Comparison of ENCODE assay signal across 8 mouse cellular contexts in the genomic region with DNA sequence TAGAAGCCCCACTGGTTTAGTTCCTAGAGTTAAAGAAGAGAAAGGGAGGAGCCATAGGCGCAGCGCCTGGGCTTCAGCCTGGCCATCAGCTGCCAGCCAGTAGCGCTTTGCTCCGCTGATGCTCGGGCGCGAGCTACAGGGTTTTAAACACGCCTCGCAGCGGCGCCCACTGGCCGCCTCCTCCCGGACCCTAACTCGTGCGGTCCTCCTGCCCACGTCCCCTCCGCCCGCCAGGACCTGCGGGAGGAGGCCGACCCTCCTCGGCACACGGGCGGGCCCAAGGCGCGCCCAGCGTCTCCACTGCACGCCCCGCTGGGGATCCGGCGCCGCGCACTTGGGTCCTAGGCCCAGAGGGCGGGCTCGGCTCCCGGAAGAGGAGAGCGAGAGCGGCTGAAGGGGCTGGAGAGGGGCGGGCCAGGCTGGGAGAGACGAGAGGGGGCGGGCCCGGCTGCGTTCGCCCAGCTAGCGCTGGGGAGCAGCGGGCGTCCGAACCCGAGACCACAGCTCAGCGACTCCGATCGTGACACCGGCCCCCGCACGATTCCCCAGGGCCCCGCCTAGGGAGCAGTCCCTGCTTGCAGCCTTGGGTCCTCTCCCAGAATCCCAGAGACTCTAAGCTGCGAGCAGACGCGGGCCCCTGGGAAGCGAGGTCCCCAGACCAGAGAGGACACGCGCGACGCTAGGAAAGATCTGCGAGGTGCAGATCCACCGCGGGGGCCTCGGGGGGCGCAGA. TPM values are rescaled to one million over a fixed set of nuclear protein-coding genes. Genes with fewer than 3 reads are reported as not detected.
DNase-seq lines count a peak whose midpoint lies in the region; ATAC-seq and TF ChIP-seq lines count a peak whose summit lies in the region.

Gene Ephb6 (plus strand): TSS at position 422 of the 733 bp plus-strand sequence.

- peak within 1 kb of the TSS; percentile 85 for H3K4me3 ChIP-seq in left cerebral cortex, adult 2 months
- peak within 1 kb of the TSS; percentile 70 for H3K4me3 ChIP-seq in embryonic facial prominence, embryonic 13.5 days
- H3K4me3 ChIP-seq in heart, embryonic 11.5 days (ENCODE audit: low read depth, low read length), result peak within 1 kb of the TSS; percentile 68
- H3K4me3 ChIP-seq in kidney, embryonic 15.5 days (replicated peaks), result peak within 1 kb of the TSS; percentile 59
- peak within 1 kb of the TSS; percentile 60 to 64 for H3K4me3 ChIP-seq in liver, embryonic 14.5 days (ENCODE audit: insufficient read depth in 1 of 2, low read depth in 2 of 2, low read length in 2 of 2)
- H3K4me3 ChIP-seq in stomach, embryonic 16.5 days (replicated peaks; ENCODE audit: low read length), result peak within 1 kb of the TSS; percentile 83

- H3K4me2 ChIP-seq in embryonic facial prominence, embryonic 13.5 days, result peak within 1 kb of the TSS; percentile 86
- H3K4me2 ChIP-seq in heart, embryonic 11.5 days, result peak within 1 kb of the TSS; percentile 89
- H3K4me2 ChIP-seq in kidney, embryonic 15.5 days, result peak within 1 kb of the TSS; percentile 96
- H3K4me2 ChIP-seq in liver, embryonic 14.5 days (ENCODE audit: low read depth), result peak within 1 kb of the TSS; percentile 74
- H3K4me2 ChIP-seq in stomach, embryonic 16.5 days (ENCODE audit: low read depth, low read length), result peak within 1 kb of the TSS; percentile 98

- H3K4me1 ChIP-seq in embryonic facial prominence, embryonic 13.5 days, result peaks cover 27% of the 10 kb centered on the region
- H3K4me1 ChIP-seq in heart, embryonic 11.5 days (ENCODE audit: control insufficient read depth, insufficient read depth, low read length), result no peaks in the 10 kb centered on the region
- H3K4me1 ChIP-seq in kidney, embryonic 15.5 days, result peaks cover 9% of the 10 kb centered on the region
- H3K4me1 ChIP-seq in liver, embryonic 14.5 days (replicated peaks; ENCODE audit: control insufficient read depth in 2 of 2, insufficient read depth in 2 of 2, low read length in 1 of 2), result no peaks in the 10 kb centered on the region
- H3K4me1 ChIP-seq in stomach, embryonic 16.5 days (ENCODE audit: control insufficient read depth, insufficient read depth, low read length), result 0 out of 2 replicates have a peak, but pooled peaks cover 3% of the 10 kb centered on the region

- no peak for TF ChIP-seq EP300 in liver, embryonic 14.5 days (IDR thresholded peaks at IDR 0.05; ENCODE audit: low read depth)

- H3K36me3 ChIP-seq in embryonic facial prominence, embryonic 13.5 days, result no peaks in the 10 kb centered on the region
- H3K36me3 ChIP-seq in heart, embryonic 11.5 days (ENCODE audit: control insufficient read depth, insufficient read depth, low read length), result no peaks in the 10 kb centered on the region
- H3K36me3 ChIP-seq in kidney, embryonic 15.5 days, result no peaks in the 10 kb centered on the region
- H3K36me3 ChIP-seq in liver, embryonic 14.5 days (replicated peaks; ENCODE audit: control insufficient read depth, insufficient read depth, low read depth), result no peaks in the 10 kb centered on the region
- no peaks in the 10 kb centered on the region for H3K36me3 ChIP-seq in stomach, embryonic 16.5 days (ENCODE audit: control insufficient read depth, insufficient read depth, low read length)

- WGBS in embryonic facial prominence, embryonic 13.5 days, result under 1% methylated on average over 68 of the region's 68 CpGs
- under 1% methylated on average over 65 of the region's 68 CpGs for WGBS in heart, embryonic 11.5 days (ENCODE audit: insufficient replicate concordance)
- under 1% methylated on average over 68 of the region's 68 CpGs for WGBS in kidney, embryonic 15.5 days
- WGBS in liver, embryonic 14.5 days (ENCODE audit: insufficient replicate concordance), result under 1% methylated on average over 60 of the region's 68 CpGs
- under 1% methylated on average over 68 of the region's 68 CpGs for WGBS in stomach, embryonic 16.5 days

- no peaks in the 10 kb centered on the region for H3K9me3 ChIP-seq in embryonic facial prominence, embryonic 13.5 days
- H3K9me3 ChIP-seq in heart, embryonic 11.5 days (replicated peaks; ENCODE audit: control insufficient read depth, low read length), result no peaks in the 10 kb centered on the region
- no peaks in the 10 kb centered on the region for H3K9me3 ChIP-seq in kidney, embryonic 15.5 days (replicated peaks)
- H3K9me3 ChIP-seq in liver, embryonic 14.5 days (ENCODE audit: control insufficient read depth, low read length), result no peaks in the 10 kb centered on the region
- no peaks in the 10 kb centered on the region for H3K9me3 ChIP-seq in stomach, embryonic 16.5 days (replicated peaks; ENCODE audit: control insufficient read depth, low read length)

- H3K27me3 ChIP-seq in embryonic facial prominence, embryonic 13.5 days, result peaks cover 4% of the 10 kb centered on the region
- peaks cover 12% of the 10 kb centered on the region for H3K27me3 ChIP-seq in heart, embryonic 11.5 days (ENCODE audit: control insufficient read depth, insufficient read depth, low read length)
- H3K27me3 ChIP-seq in kidney, embryonic 15.5 days, result peaks cover 5% of the 10 kb centered on the region; the same call in 1 of the 2 replicates
- H3K27me3 ChIP-seq in liver, embryonic 14.5 days (ENCODE audit: control insufficient read depth, insufficient read depth, low read length), result no peaks in the 10 kb centered on the region; the same call in 1 of the 2 replicates
- no peaks in the 10 kb centered on the region for H3K27me3 ChIP-seq in stomach, embryonic 16.5 days (ENCODE audit: control insufficient read depth, insufficient read depth, low read length)

- peak within 1 kb of the TSS; percentile 96 for H3K27ac ChIP-seq in left cerebral cortex, adult 2 months
- H3K27ac ChIP-seq in embryonic facial prominence, embryonic 13.5 days, result peak within 1 kb of the TSS; percentile 93
- H3K27ac ChIP-seq in heart, embryonic 11.5 days (ENCODE audit: low read depth, low read length), result peak within 1 kb of the TSS; percentile 64; the same call in 1 of the 2 replicates
- H3K27ac ChIP-seq in kidney, embryonic 15.5 days, result peak within 1 kb of the TSS; percentile 88
- no peak within 1 kb of the TSS for H3K27ac ChIP-seq in liver, embryonic 14.5 days
- peak within 1 kb of the TSS; percentile 85 for H3K27ac ChIP-seq in stomach, embryonic 16.5 days (ENCODE audit: low read length)

- peak; percentile 69 to 74 for DNase-seq in left cerebral cortex, adult 2 months (ENCODE audit: extremely low spot score in 1 of 2, low spot score in 2 of 2)
- DNase-seq in left cerebral cortex, adult 11 months (ENCODE audit: low spot score), result no peak
- peak in 2 of 3 experiments; percentile 26 to 32 for DNase-seq in liver, embryonic 14.5 days (ENCODE audit: low read depth in 3 of 3, low spot score in 3 of 3)
- DNase-seq in neural tube, embryonic 10.5 days (ENCODE audit: extremely low spot score, low spot score), result peak; percentile 84

- H3K9ac ChIP-seq in embryonic facial prominence, embryonic 13.5 days, result peak within 1 kb of the TSS; percentile 86
- peak within 1 kb of the TSS; percentile 69 for H3K9ac ChIP-seq in heart, embryonic 11.5 days (ENCODE audit: low read depth, low read length)
- H3K9ac ChIP-seq in kidney, embryonic 15.5 days, result peak within 1 kb of the TSS; percentile 66
- H3K9ac ChIP-seq in liver, embryonic 14.5 days (replicated peaks), result peak within 1 kb of the TSS; percentile 43
- H3K9ac ChIP-seq in stomach, embryonic 16.5 days (ENCODE audit: low read length), result peak within 1 kb of the TSS; percentile 86

- ATAC-seq in embryonic facial prominence, embryonic 13.5 days (ENCODE audit: insufficient number of reproducible peaks, insufficient read depth, low FRiP score, low TSS enrichment, low read depth), result peak; percentile 94
- ATAC-seq in heart, embryonic 11.5 days (replicated peaks; ENCODE audit: insufficient number of reproducible peaks, low FRiP score, low TSS enrichment), result peak; percentile 93
- ATAC-seq in kidney, embryonic 15.5 days (replicated peaks; ENCODE audit: low FRiP score), result peak; percentile 98
- ATAC-seq in liver, embryonic 14.5 days (ENCODE audit: insufficient read depth), result peak; percentile 90
- peak; percentile 97 for ATAC-seq in stomach, embryonic 16.5 days (ENCODE audit: insufficient read depth, low FRiP score)

- intact Hi-C loops in left cerebral cortex, adult 2 months (cut with DNase I), result loop anchor here (2.0 to 10.0 kb wide), 3 partner anchors 154 to 980 kb away; no protein-coding TSS in a partner anchor

- TF ChIP-seq CTCF in left cerebral cortex, adult 2 months (IDR thresholded peaks at IDR 0.05), result no peak
- no peak for TF ChIP-seq CTCF in liver, embryonic 14.5 days (IDR thresholded peaks at IDR 0.05; ENCODE audit: low read depth)

RNA-seq across cellular contexts. Expression of gene Ephb6, which starts in this region (rescaled TPM):
- total RNA-seq in left cerebral cortex, adult 2 months (2021), result 100 to 1,000 TPM; 118 to 130 TPM
- polyA plus RNA-seq in embryonic facial prominence, embryonic 13.5 days (2015; fragmentation: Nextera tagmentation; extraction: Ambion mirVana), result 23.8 and 27.1 TPM in 2 replicates
- polyA plus RNA-seq in heart, embryonic 11.5 days (2014; fragmentation: Nextera tagmentation; extraction: Ambion mirVana), result 3.7 and 4.2 TPM in 2 replicates
- polyA plus RNA-seq in kidney, embryonic 15.5 days (2015; fragmentation: Nextera tagmentation; extraction: Ambion mirVana), result 13.2 and 15.0 TPM in 2 replicates
- polyA plus RNA-seq in liver, embryonic 14.5 days (2012; rRNA removed), result 0.49 and 0.58 TPM in 2 replicates
- polyA plus RNA-seq in liver, embryonic 14.5 days (2014; fragmentation: Nextera tagmentation; extraction: Ambion mirVana), result 0.36 and 1.0 TPM in 2 replicates
- 11.0 and 11.7 TPM in 2 replicates for polyA plus RNA-seq in stomach, embryonic 16.5 days (2015; fragmentation: Nextera tagmentation; extraction: Ambion mirVana)
